Mouse (Mus musculus) embryonic fibroblast, embryonic 13.5 days (primary cell): ENCODE data around the gene Erbb4.

Experiments used
- CTCF ChIP-seq: IDR thresholded peaks from 2 replicates; pipeline ENCODE4 v1.5.1; 2011; ENCODE audit warnings: mild to moderate bottlenecking, control low read depth, low read length, moderate library complexity, borderline replicate concordance; ENCODE audit not compliant: insufficient read depth
- POLR2A ChIP-seq: IDR thresholded peaks from 2 replicates; pipeline ENCODE4 v1.6.1; 2011; ENCODE audit warnings: low read depth, mild to moderate bottlenecking, control low read depth, low read length, moderate library complexity

DNA sequence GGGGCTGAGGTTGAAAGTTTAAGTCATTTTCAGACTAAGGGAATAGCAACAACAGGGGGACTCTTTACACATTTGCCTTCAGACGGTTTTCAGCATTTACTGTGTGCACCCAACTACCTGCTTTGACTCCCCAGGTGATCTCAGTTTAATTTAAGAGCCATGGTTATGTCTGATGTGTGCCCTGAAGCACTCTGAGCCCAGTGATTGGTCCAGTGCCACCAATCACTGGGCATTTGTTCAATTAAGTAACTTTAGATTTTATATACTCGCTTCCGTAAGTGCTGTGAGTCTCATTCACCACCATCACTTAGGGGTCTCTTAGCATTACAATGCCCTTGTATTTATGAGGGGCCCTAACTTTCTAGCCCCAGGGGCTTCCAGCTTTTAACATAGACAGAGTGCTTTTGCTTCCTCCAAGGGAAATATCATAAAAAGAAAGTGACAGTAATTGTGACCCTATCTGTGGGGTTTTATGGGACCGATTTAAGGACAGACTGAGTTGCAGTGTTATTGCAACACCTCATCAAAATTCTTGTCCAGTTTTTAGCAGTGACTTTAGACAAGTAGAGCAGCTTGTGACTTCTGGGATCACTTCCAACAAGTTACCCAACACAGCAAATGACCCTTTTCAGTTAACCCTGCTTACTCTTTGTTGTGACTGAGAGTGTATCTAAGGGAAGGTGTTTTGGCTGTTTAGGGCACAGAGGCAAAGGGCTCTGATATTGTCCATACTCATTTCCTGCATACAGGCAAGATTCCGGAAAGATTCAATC lies 134.3 kb downstream of the Erbb4 start:
- TF ChIP-seq CTCF (no peak), POLR2A (no peak)
